Mouse (Mus musculus): ENCODE data around the gene Gm20772.
"Not testable (repeated sequence)": the region's sequence is repeated elsewhere in the genome, so short reads cannot be mapped to it uniquely, and the experiment has no call there.

Gm20772 gene

GRCm38 (mm10) chrY:17874441-17874840 is at the start of gene Gm20772, which contains the start of gene Gm20831:
TSS of gene Gm20772 (plus strand) at chrY:17874741.
TSS of gene Gm20831 (plus strand) at chrY:17874741.
- in situ Hi-C loops (cut with MboI, MseI) = not testable (repeated sequence)

GRCm38 (mm10) chrY:17846166-17846565 is 28.4 kb upstream of the Gm20772 start, which contains the start of gene Gm21904:
TSS of gene Gm21904 (minus strand) at chrY:17846266.
- in situ Hi-C loops (cut with MboI, MseI) = not testable (repeated sequence)

Data from T-helper 17 cell (primary cell).